Mouse (Mus musculus): Measurements from ENCODE around the gene Gk2. TPM values are rescaled to one million over a fixed set of nuclear protein-coding genes. Genes with fewer than 3 reads are reported as not detected.

Gk2 gene
- polyA plus RNA-seq, 1 experiment from 2014 or later = not detected

- no peak for ATAC-seq (ENCODE audit: insufficient read depth)
- no peak for TF ChIP-seq CTCF (IDR thresholded peaks at IDR 0.05; ENCODE audit: low read depth)
- no peaks in the 10 kb centered on the region for H3K4me1 ChIP-seq (ENCODE audit: insufficient read depth)
- no peaks in the 10 kb centered on the region for H3K27me3 ChIP-seq (ENCODE audit: insufficient read depth, low read length)
- DNase-seq = peak; percentile 8
- no peak overlapping the region for H3K27ac ChIP-seq (ENCODE audit: low read depth)
- no peaks in the 10 kb centered on the region for H3K36me3 ChIP-seq (ENCODE audit: insufficient read depth)
- no peak overlapping the region for H3K4me2 ChIP-seq
- no peak overlapping the region for H3K4me3 ChIP-seq (ENCODE audit: low read depth, low read length)
- no peak overlapping the region for H3K9ac ChIP-seq
- no peaks in the 10 kb centered on the region for H3K9me3 ChIP-seq (ENCODE audit: low read depth, low read length)
- WGBS = 71% methylated on average over 10 of the region's 10 CpGs
These were observed 9.8 kb upstream of the Gk2 start for GRCm38 (mm10) chr5:97466430-97467158.

GRCm38 (mm10) chr5:97465956-97466355 lies 9.1 kb upstream of the Gk2 start:
- 73% methylated on average over 3 of the region's 3 CpGs for WGBS
- ATAC-seq (ENCODE audit: insufficient read depth) (no peak), DNase-seq (no peak)
- H3K36me3 ChIP-seq (ENCODE audit: insufficient read depth) = no peaks in the 10 kb centered on the region
- H3K27ac ChIP-seq (ENCODE audit: low read depth) = no peak overlapping the region
- no peaks in the 10 kb centered on the region for H3K4me1 ChIP-seq (ENCODE audit: insufficient read depth)
- TF ChIP-seq CTCF (IDR thresholded peaks at IDR 0.05; ENCODE audit: low read depth) = no peak
- H3K4me2 ChIP-seq = no peak overlapping the region
- H3K27me3 ChIP-seq (ENCODE audit: insufficient read depth, low read length) = no peaks in the 10 kb centered on the region
- H3K9ac ChIP-seq = no peak overlapping the region
- no peaks in the 10 kb centered on the region for H3K9me3 ChIP-seq (ENCODE audit: low read depth, low read length)
- H3K4me3 ChIP-seq (ENCODE audit: low read depth, low read length) = no peak overlapping the region

- Histone ChIP-seq H3K4me2 (no peak overlapping the region), H3K27me3 (ENCODE audit: insufficient read depth, low read length) (no peaks in the 10 kb centered on the region), H3K27ac (ENCODE audit: low read depth) (no peak overlapping the region), H3K4me1 (ENCODE audit: insufficient read depth) (no peaks in the 10 kb centered on the region), H3K9ac (no peak overlapping the region), H3K9me3 (ENCODE audit: low read depth, low read length) (no peaks in the 10 kb centered on the region), H3K4me3 (ENCODE audit: low read depth, low read length) (no peak overlapping the region), H3K36me3 (ENCODE audit: insufficient read depth) (no peaks in the 10 kb centered on the region)
- ATAC-seq (ENCODE audit: insufficient read depth) = no peak
- 88% methylated on average over 3 of the region's 3 CpGs for WGBS
- no peak for DNase-seq
- no peak for TF ChIP-seq CTCF (IDR thresholded peaks at IDR 0.05; ENCODE audit: low read depth)
These were observed 6.0 kb upstream of the Gk2 start for GRCm38 (mm10) chr5:97462856-97463255.

GRCm38 (mm10) chr5:97451451-97451850 lies 5.4 kb downstream of the Gk2 start:
- ATAC-seq (ENCODE audit: insufficient read depth) = no peak
- no peak overlapping the region for H3K9ac ChIP-seq
- TF ChIP-seq CTCF (IDR thresholded peaks at IDR 0.05; ENCODE audit: low read depth) = no peak
- H3K4me2 ChIP-seq = no peak overlapping the region
- 64% methylated on average over 4 of the region's 4 CpGs for WGBS
- H3K36me3 ChIP-seq (ENCODE audit: insufficient read depth) = no peaks in the 10 kb centered on the region
- no peak for DNase-seq
- no peaks in the 10 kb centered on the region for H3K4me1 ChIP-seq (ENCODE audit: insufficient read depth)
- no peak overlapping the region for H3K27ac ChIP-seq (ENCODE audit: low read depth)
- no peak overlapping the region for H3K4me3 ChIP-seq (ENCODE audit: low read depth, low read length)
- no peaks in the 10 kb centered on the region for H3K27me3 ChIP-seq (ENCODE audit: insufficient read depth, low read length)
- H3K9me3 ChIP-seq (ENCODE audit: low read depth, low read length) = no peaks in the 10 kb centered on the region

- H3K4me3 ChIP-seq (ENCODE audit: low read depth, low read length) = no peak overlapping the region
- ATAC-seq (ENCODE audit: insufficient read depth) = no peak
- no peak for TF ChIP-seq CTCF (IDR thresholded peaks at IDR 0.05; ENCODE audit: low read depth)
- no peak for DNase-seq
- H3K4me1 ChIP-seq (ENCODE audit: insufficient read depth) = no peaks in the 10 kb centered on the region
- no peak overlapping the region for H3K9ac ChIP-seq
- H3K4me2 ChIP-seq = no peak overlapping the region
- no peaks in the 10 kb centered on the region for H3K27me3 ChIP-seq (ENCODE audit: insufficient read depth, low read length)
- no peak overlapping the region for H3K27ac ChIP-seq (ENCODE audit: low read depth)
- H3K9me3 ChIP-seq (ENCODE audit: low read depth, low read length) = no peaks in the 10 kb centered on the region
- H3K36me3 ChIP-seq (ENCODE audit: insufficient read depth) = no peaks in the 10 kb centered on the region
- WGBS = 38% methylated on average over 1 of the region's 1 CpGs
These were observed 12.6 kb downstream of the Gk2 start for GRCm38 (mm10) chr5:97444191-97444590.

GRCm38 (mm10) chr5:97432512-97432911 lies 24.3 kb downstream of the Gk2 start:
- Histone ChIP-seq H3K27ac (ENCODE audit: low read depth) (no peak overlapping the region), H3K36me3 (ENCODE audit: insufficient read depth) (no peaks in the 10 kb centered on the region), H3K4me3 (ENCODE audit: low read depth, low read length) (no peak overlapping the region), H3K9ac (no peak overlapping the region), H3K9me3 (ENCODE audit: low read depth, low read length) (no peaks in the 10 kb centered on the region), H3K27me3 (ENCODE audit: insufficient read depth, low read length) (no peaks in the 10 kb centered on the region), H3K4me1 (ENCODE audit: insufficient read depth) (no peaks in the 10 kb centered on the region), H3K4me2 (no peak overlapping the region)
- DNase-seq (no peak), ATAC-seq (ENCODE audit: insufficient read depth) (no peak)
- no peak for TF ChIP-seq CTCF (IDR thresholded peaks at IDR 0.05; ENCODE audit: low read depth)
- WGBS = 73% methylated on average over 2 of the region's 2 CpGs

- no peak for ATAC-seq (ENCODE audit: insufficient read depth)
- H3K36me3 ChIP-seq (ENCODE audit: insufficient read depth) = no peaks in the 10 kb centered on the region
- H3K27me3 ChIP-seq (ENCODE audit: insufficient read depth, low read length) = no peaks in the 10 kb centered on the region
- WGBS = 57% methylated on average over 9 of the region's 9 CpGs
- H3K4me1 ChIP-seq (ENCODE audit: insufficient read depth) = no peaks in the 10 kb centered on the region
- H3K9me3 ChIP-seq (ENCODE audit: low read depth, low read length) = no peaks in the 10 kb centered on the region
- no peak overlapping the region for H3K27ac ChIP-seq (ENCODE audit: low read depth)
- H3K4me2 ChIP-seq = no peak overlapping the region
- no peak for DNase-seq
- no peak for TF ChIP-seq CTCF (IDR thresholded peaks at IDR 0.05; ENCODE audit: low read depth)
- no peak overlapping the region for H3K4me3 ChIP-seq (ENCODE audit: low read depth, low read length)
- no peak overlapping the region for H3K9ac ChIP-seq
These were observed 26.8 kb downstream of the Gk2 start for GRCm38 (mm10) chr5:97429976-97430375.
